Comparison of ENCODE assay signal across 20 mouse cellular contexts in the genomic region with DNA sequence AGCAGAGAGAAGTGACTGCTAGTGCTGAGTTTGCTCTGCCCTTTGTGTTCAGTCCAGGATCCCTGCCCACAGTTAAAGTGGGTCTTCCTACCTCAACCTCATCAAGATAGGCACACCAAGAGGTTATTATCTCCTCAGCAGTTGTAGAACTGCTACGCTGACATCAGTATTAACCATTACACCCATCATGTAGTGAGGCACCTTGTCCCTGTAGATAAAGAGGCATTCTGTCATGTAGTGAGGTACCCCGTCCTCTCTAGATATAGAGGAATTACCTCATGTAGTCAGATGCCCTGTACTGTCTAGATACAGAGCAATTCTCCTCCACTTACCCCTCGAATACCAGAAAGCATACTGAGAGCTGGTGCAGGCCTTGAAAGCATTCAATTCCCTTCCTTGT. TPM values are rescaled to one million over a fixed set of nuclear protein-coding genes. Genes with fewer than 3 reads are reported as not detected.
DNase-seq lines count a peak whose midpoint lies in the region; ATAC-seq lines count a peak whose summit lies in the region.
"Had no signal": no experiment of that assay in that cellular context is flagged by ENCODE, and none has a peak within 500 bp of the region (broad histone marks: within the 10 kb centered on the region; RNA-seq: fewer than 3 reads in every experiment).

No protein-coding gene starts in this region.

- H3K4me3 ChIP-seq in heart, embryonic 12.5 days = no peak overlapping the region
- H3K4me3 ChIP-seq: embryonic facial prominence, embryonic 12.5 days; forebrain, embryonic 10.5 days; heart, embryonic 15.5 days; hindbrain, embryonic 10.5 days; limb, embryonic 15.5 days; midbrain, embryonic 10.5 days had no signal

- H3K4me1 ChIP-seq in heart, embryonic 12.5 days (replicated peaks) = no peaks in the 10 kb centered on the region
- H3K4me1 ChIP-seq: embryonic facial prominence, embryonic 12.5 days; forebrain, embryonic 10.5 days; heart, embryonic 15.5 days; hindbrain, embryonic 10.5 days; limb, embryonic 15.5 days; midbrain, embryonic 10.5 days had no signal

- H3K27me3 ChIP-seq in heart, embryonic 12.5 days (replicated peaks) = no peaks in the 10 kb centered on the region
- H3K27me3 ChIP-seq: CH12.LX; embryonic facial prominence, embryonic 12.5 days; heart, embryonic 15.5 days; limb, embryonic 15.5 days had no signal

- H3K36me3 ChIP-seq in heart, embryonic 12.5 days = peaks cover 73% of the 10 kb centered on the region

- no peaks in the 10 kb centered on the region for H3K9me3 ChIP-seq in heart, embryonic 12.5 days (replicated peaks)
- H3K9me3 ChIP-seq: embryonic facial prominence, embryonic 12.5 days; forebrain, embryonic 10.5 days; heart, embryonic 15.5 days; hindbrain, embryonic 10.5 days; limb, embryonic 15.5 days; midbrain, embryonic 10.5 days had no signal

- DNase-seq in heart, adult 18-20 months = no peak
- DNase-seq in c-Kit-positive CD71-positive TER-119-negative erythroid progenitor cells, embryonic 14.5 days (ENCODE audit: low read depth) = peak; percentile 73
- peak; percentile 49 for DNase-seq in liver
- DNase-seq in layer of hippocampus, adult 11-12 months (ENCODE audit: low spot score) = no peak
- no peak for DNase-seq in gastrocnemius, postnatal 4 days (ENCODE audit: low spot score in 2 of 2)
- no peak for DNase-seq in cerebellum, adult 18-20 months
- DNase-seq: adrenal gland, adult 2 months; cerebellum, adult 2 months; gastrocnemius, postnatal 25 days; thymus, postnatal 4 days had no signal

- no peak overlapping the region for H3K27ac ChIP-seq in heart, embryonic 12.5 days (ENCODE audit: poor library complexity, severe bottlenecking)
- H3K27ac ChIP-seq: embryonic facial prominence, embryonic 12.5 days; forebrain, embryonic 10.5 days; heart, embryonic 15.5 days; hindbrain, embryonic 10.5 days; kidney, postnatal 0 days; limb, embryonic 15.5 days; midbrain, embryonic 10.5 days had no signal

- H3K4me2 ChIP-seq in heart, embryonic 12.5 days = no peak overlapping the region
- H3K4me2 ChIP-seq: embryonic facial prominence, embryonic 12.5 days; heart, embryonic 15.5 days; limb, embryonic 15.5 days had no signal

- no peak overlapping the region for H3K9ac ChIP-seq in heart, embryonic 12.5 days
- H3K9ac ChIP-seq: embryonic facial prominence, embryonic 12.5 days; heart, embryonic 15.5 days; limb, embryonic 15.5 days had no signal

- WGBS in heart, embryonic 12.5 days = 72% methylated on average over 3 of the region's 3 CpGs

- ATAC-seq in heart, embryonic 12.5 days (ENCODE audit: insufficient number of reproducible peaks, low FRiP score) = peak; percentile 67; the same call in 1 of the 2 replicates
- peak; percentile 95 for ATAC-seq in megakaryocyte progenitor cell, adult 5-6 weeks (replicated peaks; ENCODE audit: poor library complexity)

RNA-seq across cellular contexts. Expression of a gene that starts 26.8 kb away (rescaled TPM):
- 0.31 and 0.62 TPM in 2 replicates for polyA plus RNA-seq in heart, embryonic 12.5 days (2016; fragmentation: Nextera tagmentation; extraction: Ambion mirVana)
- total RNA-seq in heart, adult 18-20 months (2021) = under 1 TPM; 0.27 to 0.62 TPM
- 0.44 and 0.95 TPM in 2 replicates for total RNA-seq in megakaryocyte progenitor cell, adult 5-6 weeks (2015)
- total RNA-seq in megakaryocyte progenitor cell, adult 5-6 weeks (2017) = 0.08 and 0.30 TPM in 2 replicates
- total RNA-seq in gastrocnemius, postnatal 4 days (2021) = 1 to 10 TPM in 1 of 2 experiments, under 1 TPM in 1; 0.93 to 1.5 TPM
- polyA plus RNA-seq: heart, embryonic 15.5 days had no signal

Comparison
In these comparisons a context has a peak if more than half of its experiments do, and no peak if none do; other contexts are left out.
1. DNase-seq: peak in c-Kit-positive CD71-positive TER-119-negative erythroid progenitor cells, embryonic 14.5 days (single experiment) and liver (single experiment); none in heart, adult 18-20 months (0 of 2), layer of hippocampus, adult 11-12 months (single experiment), gastrocnemius, postnatal 4 days (0 of 2) and cerebellum, adult 18-20 months (0 of 2).